Mouse (Mus musculus) stomach, embryonic 14.5 days (tissue): Measurements from ENCODE around the gene Inpp5d. TPM values are rescaled to one million over a fixed set of nuclear protein-coding genes. Genes with fewer than 3 reads are reported as not detected.

Experiments used
- ATAC-seq: fragments of 200-750 bp; cut with Nextera tagmentation; 2 replicates; pipeline ENCODE4 v1.8.0; 2017; ENCODE audit warnings: low read depth, moderate TSS enrichment; ENCODE audit not compliant: insufficient number of reproducible peaks, insufficient read depth, low FRiP score
- H3K27ac ChIP-seq: fragments of 300-500 bp; sonication (generic); 2 replicates; pipeline ENCODE4 v1.5.1; 2014; ENCODE audit warnings: mild to moderate bottlenecking, low read length, moderate library complexity, mixed read lengths
- H3K27me3 ChIP-seq: fragments of 300-500 bp; sonication (generic); 2 replicates; pipeline ENCODE4 v1.6.1; 2014; ENCODE audit warnings: low read length, control low read depth, mixed read lengths; ENCODE audit not compliant: control insufficient read depth, insufficient read depth
- H3K36me3 ChIP-seq: fragments of 300-500 bp; sonication (generic); 2 replicates; pipeline ENCODE4 v1.6.1; 2014; ENCODE audit warnings: mild to moderate bottlenecking, control low read depth, low read length, moderate library complexity, mixed read lengths; ENCODE audit not compliant: control insufficient read depth, insufficient read depth
- H3K4me1 ChIP-seq: fragments of 300-500 bp; sonication (generic); 2 replicates; pipeline ENCODE4 v1.6.1; 2014; ENCODE audit warnings: low read length, control low read depth, mixed read lengths; ENCODE audit not compliant: control insufficient read depth, insufficient read depth
- H3K4me2 ChIP-seq: fragments of 300-500 bp; sonication (generic); replicated peaks from 2 replicates; pipeline ENCODE4 v1.6.1; 2014; ENCODE audit warnings: low read depth, low read length, control low read depth
- H3K4me3 ChIP-seq: fragments of 300-500 bp; sonication (generic); 2 replicates; pipeline ENCODE4 v1.5.1; 2014; ENCODE audit warnings: low read depth, low read length, control low read depth
- H3K9ac ChIP-seq: fragments of 300-500 bp; sonication (generic); replicated peaks from 2 replicates; pipeline ENCODE4 v1.6.1; 2014; ENCODE audit warnings: low read depth, mild to moderate bottlenecking, control low read depth, low read length, moderate library complexity, mixed read lengths
- H3K9me3 ChIP-seq: fragments of 300-500 bp; sonication (generic); 2 replicates; pipeline ENCODE4 v1.6.1; 2016; ENCODE audit warnings: low read depth, low read length, control low read depth; ENCODE audit not compliant: control insufficient read depth
- WGBS: fragments of 180-500 bp; shearing (Covaris S2); extraction: QIAGEN DNeasy Blood & Tissue Kit; methylation state at CpG from one replicate; pipeline ENCODE4 v1.1.7; 2014; 5-methylcytosine and 5-hydroxymethylcytosine counted together
- polyA plus RNA-seq: library from polyadenylated mRNA; unstranded; fragments of >200 nt; fragmentation: Nextera tagmentation; extraction: Ambion mirVana; gene quantifications from 2 replicates; pipeline ENCODE4 v1.2.1, GENCODE M21; 2014

Gene Inpp5d
- polyA plus RNA-seq, 1 experiment from 2014 or later, result 5.3 TPM

GRCm38 (mm10) chr1:87628085-87628484 is 8.0 kb downstream of the Inpp5d start:
- H3K4me1 ChIP-seq, result no peaks in the 10 kb centered on the region
- 43% methylated on average over 2 of the region's 2 CpGs for WGBS
- H3K9me3 ChIP-seq, result no peaks in the 10 kb centered on the region
- no peak overlapping the region for H3K4me2 ChIP-seq
- H3K27me3 ChIP-seq, result no peaks in the 10 kb centered on the region
- H3K9ac ChIP-seq, result no peak overlapping the region
- ATAC-seq, result no peak
- H3K27ac ChIP-seq, result no peak overlapping the region
- H3K4me3 ChIP-seq, result no peak overlapping the region
- no peaks in the 10 kb centered on the region for H3K36me3 ChIP-seq

GRCm38 (mm10) chr1:87631584-87631983 is 11.5 kb downstream of the Inpp5d start:
- no peaks in the 10 kb centered on the region for H3K27me3 ChIP-seq
- no peak overlapping the region for H3K4me3 ChIP-seq
- no peak overlapping the region for H3K9ac ChIP-seq
- no peak overlapping the region for H3K4me2 ChIP-seq
- ATAC-seq, result no peak
- no peak overlapping the region for H3K27ac ChIP-seq
- no peaks in the 10 kb centered on the region for H3K4me1 ChIP-seq
- no peaks in the 10 kb centered on the region for H3K9me3 ChIP-seq
- WGBS, result 65% methylated on average over 10 of the region's 10 CpGs
- no peaks in the 10 kb centered on the region for H3K36me3 ChIP-seq

- Histone ChIP-seq H3K27ac (no peak overlapping the region), H3K27me3 (no peaks in the 10 kb centered on the region), H3K9me3 (no peaks in the 10 kb centered on the region), H3K9ac (no peak overlapping the region), H3K36me3 (no peaks in the 10 kb centered on the region), H3K4me1 (no peaks in the 10 kb centered on the region), H3K4me3 (no peak overlapping the region), H3K4me2 (no peak overlapping the region)
- WGBS, result 69% methylated on average over 6 of the region's 6 CpGs
- ATAC-seq, result no peak
Measured at GRCm38 (mm10) chr1:87632163-87632562, 12.1 kb downstream of the Inpp5d start.

- Histone ChIP-seq H3K4me3 (no peak overlapping the region), H3K9me3 (no peaks in the 10 kb centered on the region), H3K36me3 (no peaks in the 10 kb centered on the region), H3K4me2 (no peak overlapping the region), H3K4me1 (no peaks in the 10 kb centered on the region), H3K9ac (no peak overlapping the region), H3K27ac (no peak overlapping the region), H3K27me3 (no peaks in the 10 kb centered on the region)
- no peak for ATAC-seq
- WGBS, result 85% methylated on average over 12 of the region's 12 CpGs
Measured at GRCm38 (mm10) chr1:87636716-87637117, 16.6 kb downstream of the Inpp5d start.

GRCm38 (mm10) chr1:87637121-87637877 is 17.2 kb downstream of the Inpp5d start:
- no peaks in the 10 kb centered on the region for H3K36me3 ChIP-seq
- no peak overlapping the region for H3K27ac ChIP-seq
- peak; percentile 94; the same call in 1 of the 2 replicates for ATAC-seq
- no peak overlapping the region for H3K9ac ChIP-seq
- no peaks in the 10 kb centered on the region for H3K27me3 ChIP-seq
- H3K4me2 ChIP-seq, result no peak overlapping the region
- H3K4me1 ChIP-seq, result no peaks in the 10 kb centered on the region
- H3K9me3 ChIP-seq, result no peaks in the 10 kb centered on the region
- 85% methylated on average over 4 of the region's 4 CpGs for WGBS
- no peak overlapping the region for H3K4me3 ChIP-seq

- H3K36me3 ChIP-seq, result no peaks in the 10 kb centered on the region
- no peak overlapping the region for H3K4me2 ChIP-seq
- no peak for ATAC-seq
- H3K4me3 ChIP-seq, result no peak overlapping the region
- no peaks in the 10 kb centered on the region for H3K27me3 ChIP-seq
- no peaks in the 10 kb centered on the region for H3K9me3 ChIP-seq
- no peak overlapping the region for H3K9ac ChIP-seq
- no peak overlapping the region for H3K27ac ChIP-seq
- H3K4me1 ChIP-seq, result no peaks in the 10 kb centered on the region
- WGBS, result 83% methylated on average over 4 of the region's 4 CpGs
Measured at GRCm38 (mm10) chr1:87637878-87638600, 17.9 kb downstream of the Inpp5d start.

GRCm38 (mm10) chr1:87639724-87640123 is 19.6 kb downstream of the Inpp5d start:
- no peaks in the 10 kb centered on the region for H3K4me1 ChIP-seq
- 86% methylated on average over 8 of the region's 8 CpGs for WGBS
- H3K36me3 ChIP-seq, result no peaks in the 10 kb centered on the region
- peak overlapping the region; percentile 27; the same call in 1 of the 2 replicates for H3K27ac ChIP-seq
- H3K9ac ChIP-seq, result no peak overlapping the region
- no peak for ATAC-seq
- no peaks in the 10 kb centered on the region for H3K27me3 ChIP-seq
- H3K9me3 ChIP-seq, result no peaks in the 10 kb centered on the region
- no peak overlapping the region for H3K4me2 ChIP-seq
- H3K4me3 ChIP-seq, result no peak overlapping the region

- 59% methylated on average over 17 of the region's 17 CpGs for WGBS
- H3K27me3 ChIP-seq, result no peaks in the 10 kb centered on the region
- no peaks in the 10 kb centered on the region for H3K9me3 ChIP-seq
- no peaks in the 10 kb centered on the region for H3K4me1 ChIP-seq
- H3K27ac ChIP-seq, result peak overlapping the region; percentile 27; the same call in 1 of the 2 replicates
- no peak overlapping the region for H3K9ac ChIP-seq
- ATAC-seq, result no peak
- H3K4me3 ChIP-seq, result no peak overlapping the region
- no peaks in the 10 kb centered on the region for H3K36me3 ChIP-seq
- H3K4me2 ChIP-seq, result no peak overlapping the region
Measured at GRCm38 (mm10) chr1:87640165-87640661, 20.1 kb downstream of the Inpp5d start.
